Mouse (Mus musculus) adrenal gland, adult 18-20 months (tissue): ENCODE measurements around the gene Rsph6a. TPM values are rescaled to one million over a fixed set of nuclear protein-coding genes. Genes with fewer than 3 reads are reported as not detected.

Source experiments
- DNase-seq, 2 experiments: peaks; one replicate each; pipeline ENCODE4 v3.0.0; 2021 to 2022; ENCODE audit warnings: low spot score in 2 of 2
- microRNA-seq, 2 experiments: library from miRNA; unstranded; fragments of <30 nt; microRNA quantifications; one replicate each; pipeline ENCODE4 v1.2.0; 2021; ENCODE audit warnings: borderline number of aligned reads in 2 of 2
- total RNA-seq, 2 experiments: library from RNA; stranded (reverse); gene quantifications; 1 replicate in 1 of 2; 2 replicates in 1 of 2; pipeline ENCODE4 v1.2.3; 2021

The Rsph6a gene
- total RNA-seq, 2 experiments from 2014 or later = not detected

DNA sequence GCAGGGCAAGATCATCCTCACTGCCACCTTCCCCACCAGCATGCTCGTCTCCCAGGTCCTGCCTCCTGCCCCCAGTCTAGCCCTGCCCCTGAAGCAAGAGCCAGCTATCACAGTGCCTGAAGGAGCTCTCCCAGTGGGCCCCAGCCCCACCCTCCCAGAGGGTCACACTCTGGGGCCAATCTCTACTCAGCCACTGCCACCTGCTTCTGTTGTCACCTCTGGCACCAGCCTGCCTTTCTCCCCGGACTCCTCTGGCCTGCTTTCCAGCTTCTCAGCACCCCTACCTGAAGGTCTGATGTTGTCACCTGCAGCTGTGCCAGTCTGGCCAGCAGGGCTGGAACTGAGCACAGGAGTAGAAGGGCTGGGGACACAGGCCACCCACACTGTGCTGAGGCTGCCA, 42.7 kb downstream of the Rsph6a start:
- no peak for DNase-seq

- DNase-seq = no peak
Measured at GRCm38 (mm10) chr7:19097863-19098262, 43.4 kb downstream of the Rsph6a start.

DNA sequence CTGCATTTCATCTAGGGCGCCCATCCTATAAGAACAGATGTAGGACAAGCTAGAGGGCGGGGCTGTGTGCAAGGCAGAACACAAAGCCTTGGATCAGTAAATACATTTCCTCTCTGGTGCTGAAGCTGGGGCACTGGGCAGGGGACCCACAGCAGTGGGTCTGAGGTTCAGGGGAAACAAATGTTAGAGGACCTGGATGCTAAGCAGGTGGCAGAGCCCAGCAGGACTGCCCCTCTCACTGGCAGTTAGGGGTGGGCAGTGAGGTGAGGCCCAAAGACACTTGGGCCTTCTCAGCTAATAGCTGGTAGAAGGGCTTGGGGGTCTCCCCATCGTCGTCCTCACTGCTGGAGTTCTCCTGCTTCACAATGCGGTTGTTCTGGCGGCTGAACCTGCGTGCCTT, 44.3 kb downstream of the Rsph6a start:
- DNase-seq = no peak

DNA sequence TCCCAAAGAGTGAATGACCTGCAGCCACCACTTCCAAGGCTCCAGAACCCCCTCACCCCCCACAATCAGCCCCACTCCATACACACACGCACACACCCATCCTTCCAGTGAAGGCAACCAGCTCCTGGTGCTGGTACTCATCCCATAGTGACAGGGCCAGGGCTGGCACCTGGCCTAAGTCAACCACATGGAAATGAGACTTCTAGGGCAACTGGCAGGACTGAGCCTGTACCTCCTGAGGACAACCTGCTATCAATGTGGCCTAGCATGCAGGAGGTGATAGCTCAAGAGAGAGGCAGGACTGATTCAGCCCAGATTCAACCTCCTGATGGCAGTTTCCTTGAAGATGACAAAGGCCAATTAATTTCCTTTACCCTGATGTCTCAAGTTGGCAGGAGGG, 45.8 kb downstream of the Rsph6a start:
- DNase-seq = no peak

DNA sequence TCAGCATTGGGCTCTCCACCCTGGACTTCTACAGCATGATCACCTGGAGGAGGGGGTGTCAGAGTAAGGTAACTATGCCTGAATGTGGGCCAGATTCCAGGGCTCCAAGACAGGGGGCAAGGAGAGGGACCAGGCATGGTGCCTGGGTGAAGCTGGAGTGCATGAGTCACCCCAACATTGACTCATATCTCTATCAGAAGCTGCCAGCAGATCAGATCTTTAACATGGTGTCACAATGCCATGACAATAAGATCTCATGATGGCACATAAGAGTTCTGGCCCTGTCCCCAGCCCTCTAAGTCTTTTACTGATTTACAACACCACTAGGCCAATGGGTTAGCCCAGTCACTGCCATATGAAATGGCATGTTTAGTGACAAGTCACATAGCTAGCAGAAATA, 49.3 kb downstream of the Rsph6a start:
- DNase-seq = no peak

GRCm38 (mm10) chr7:19104486-19104885, 50.0 kb downstream of the Rsph6a start:
- DNase-seq = no peak

DNA sequence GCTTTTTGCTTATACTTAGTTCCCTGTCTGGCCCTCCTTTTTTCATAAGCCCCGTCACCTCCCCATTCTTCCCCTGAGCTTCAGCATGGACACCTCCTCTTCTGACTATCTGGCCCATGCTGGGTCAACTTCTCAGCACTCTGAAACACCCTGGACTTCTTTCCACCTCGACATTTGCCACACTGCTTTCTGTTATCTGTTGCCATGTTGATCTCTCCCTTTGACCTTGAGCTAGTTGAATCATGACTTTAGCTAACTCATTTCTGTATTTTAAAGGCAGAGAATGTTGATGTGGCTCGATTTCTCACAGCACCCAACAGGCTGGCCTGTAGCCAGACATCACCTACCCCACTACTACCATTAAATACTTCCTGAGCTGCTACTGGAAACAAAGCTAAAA, 52.9 kb downstream of the Rsph6a start:
- DNase-seq = peak in 1 of 2 experiments; percentile 29

DNA sequence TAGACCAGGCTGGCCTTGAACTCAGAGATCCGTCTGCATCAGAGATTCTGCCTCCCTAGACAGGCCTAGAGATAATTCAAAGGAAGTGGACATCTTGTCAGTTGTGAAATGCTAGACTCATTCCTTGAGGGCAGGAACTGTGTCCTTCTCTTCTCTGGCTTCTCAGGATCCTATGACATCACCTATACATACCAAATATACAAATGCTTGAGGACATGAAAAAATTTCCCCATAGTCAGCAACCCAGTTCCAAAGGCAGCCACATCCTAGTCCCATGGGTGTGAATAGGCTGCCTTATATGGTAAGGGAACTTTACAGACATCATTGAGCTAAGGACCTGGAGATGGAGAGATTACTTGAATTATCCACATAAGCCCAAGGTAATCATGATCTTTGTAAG, 55.1 kb downstream of the Rsph6a start:
- no peak for DNase-seq

DNA sequence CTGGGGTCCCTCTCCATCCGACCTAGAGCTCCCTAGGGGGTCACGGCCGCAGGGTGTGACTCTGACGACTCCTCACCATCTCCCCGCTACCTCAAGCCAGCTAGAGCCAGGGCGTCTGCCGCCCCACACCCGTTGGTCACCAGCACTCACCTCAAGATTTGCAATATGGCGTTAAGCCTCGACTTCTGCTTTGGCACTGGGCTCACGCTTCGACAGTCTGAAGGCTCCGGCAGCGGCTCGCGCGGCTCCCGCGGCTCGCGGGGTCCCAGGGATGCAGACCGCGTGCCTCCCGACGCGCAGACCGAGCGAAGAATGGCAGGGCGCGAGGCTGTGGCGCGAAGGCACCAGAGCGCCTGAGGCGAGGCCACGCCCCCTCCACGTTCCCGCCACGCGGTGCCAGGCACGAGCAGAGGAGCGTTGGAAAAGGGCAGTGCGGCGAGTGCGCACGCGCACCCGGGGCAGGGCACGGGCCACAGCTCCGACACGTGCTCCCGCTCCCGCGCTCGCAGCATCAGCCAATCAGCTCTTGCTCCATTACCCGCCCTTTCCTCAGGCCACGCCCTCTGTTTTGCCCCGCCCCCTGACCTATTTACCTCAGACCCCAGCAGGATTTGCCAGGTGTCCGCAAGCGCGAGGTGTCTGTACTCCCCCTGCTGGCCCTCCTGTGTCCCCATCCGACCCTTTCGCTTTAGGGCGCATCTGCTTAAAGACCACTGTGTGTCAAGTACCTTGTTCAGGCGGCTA, 63.7 kb downstream of the Rsph6a start, which contains the start of gene Gm4969:
TSS of gene Gm4969 (minus strand) at position 341 of the 744 bp plus-strand sequence.
- peak; percentile 44 to 53 for DNase-seq

- no peak for DNase-seq
Measured at GRCm38 (mm10) chr7:19119083-19119482, 64.6 kb downstream of the Rsph6a start.

- peak; percentile 79 to 81 for DNase-seq
Measured at GRCm38 (mm10) chr7:19119631-19120429, 65.3 kb downstream of the Rsph6a start, which contains the start of gene Fbxo46. Gene Fbxo46 (plus strand): TSS chr7:19119859.

GRCm38 (mm10) chr7:19121686-19122085, 67.2 kb downstream of the Rsph6a start:
- no peak for DNase-seq

Small RNA genes lying within 50 kb of the gene (microRNA-seq; reads per million reads assigned to microRNA genes)
- 3.1 to 7.1 reads per million in 2 experiments for gene Mir3100

Other genes with a start within 250 kb of the Rsph6a start
- not detected for gene Psg17, start 233.1 kb upstream of the Rsph6a start, total RNA-seq
- 1 to 10 TPM; 8.1 to 10.0 TPM for gene Mill2, start 214.7 kb upstream of the Rsph6a start, total RNA-seq
- 1 to 10 TPM; 1.1 to 2.8 TPM for gene Pglyrp1, start 183.4 kb upstream of the Rsph6a start, total RNA-seq
- 10 to 100 TPM in 1 of 2 experiments, 1 to 10 TPM in 1; 9.9 to 10.7 TPM for gene Ccdc61, start 144.3 kb upstream of the Rsph6a start, total RNA-seq
- gene Nova2, start 128.8 kb upstream of the Rsph6a start, total RNA-seq = 1 to 10 TPM; 3.8 to 5.1 TPM
- gene Nanos2, start 67.3 kb upstream of the Rsph6a start, total RNA-seq = not detected
- gene Mypop, start 63.4 kb upstream of the Rsph6a start, total RNA-seq = 10 to 100 TPM in 1 of 2 experiments, 1 to 10 TPM in 1; 9.3 to 12.2 TPM
- gene Irf2bp1, start 50.6 kb upstream of the Rsph6a start, total RNA-seq = 10 to 100 TPM; 42.9 to 47.0 TPM
- gene Foxa3, start 31.2 kb upstream of the Rsph6a start, total RNA-seq = not detected
- gene Sympk, start 30.3 kb upstream of the Rsph6a start, total RNA-seq = 100 to 1,000 TPM in 1 of 2 experiments, 10 to 100 TPM in 1; 92.0 to 105 TPM
- gene Dmwd, start 21.5 kb downstream of the Rsph6a start, total RNA-seq = 10 to 100 TPM; 48.3 to 49.1 TPM
- 100 to 1,000 TPM; 127 to 137 TPM for gene Dmpk, start 29.2 kb downstream of the Rsph6a start, total RNA-seq
- 10 to 100 TPM; 13.0 to 14.7 TPM for gene Six5, start 39.9 kb downstream of the Rsph6a start, total RNA-seq
- not detected for gene Gm4969, start 63.7 kb downstream of the Rsph6a start, total RNA-seq
- gene Fbxo46, start 65.2 kb downstream of the Rsph6a start, total RNA-seq = 10 to 100 TPM; 12.6 to 15.4 TPM
- 10 to 100 TPM; 13.6 to 14.6 TPM for gene Qpctl, start 94.6 kb downstream of the Rsph6a start, total RNA-seq
- 10 to 100 TPM; 81.7 to 89.5 TPM for gene Snrpd2, start 95.0 kb downstream of the Rsph6a start, total RNA-seq
- under 1 TPM; 0.60 to 0.70 TPM for gene Gipr, start 111.4 kb downstream of the Rsph6a start, total RNA-seq
- gene Eml2, start 121.7 kb downstream of the Rsph6a start, total RNA-seq = 10 to 100 TPM; 33.9 to 43.9 TPM
- 10 to 100 TPM in 1 of 2 experiments, 1 to 10 TPM in 1; 7.7 to 17.3 TPM for gene Gpr4, start 157.8 kb downstream of the Rsph6a start, total RNA-seq
- gene Opa3, start 173.6 kb downstream of the Rsph6a start, total RNA-seq = 10 to 100 TPM; 40.8 to 56.7 TPM
- 10 to 100 TPM; 42.9 to 56.4 TPM for gene Vasp, start 217.1 kb downstream of the Rsph6a start, total RNA-seq
- gene Ppm1n, start 225.4 kb downstream of the Rsph6a start, total RNA-seq = not detected
- gene Rtn2, start 227.9 kb downstream of the Rsph6a start, total RNA-seq = 1 to 10 TPM; 5.0 to 8.6 TPM